Mouse (Mus musculus) layer of hippocampus, adult 11-12 months (tissue): ENCODE measurements at regions not wholly inside any gene's neighbourhood (a gene's known extent, or its start where the extent isn't known, plus 50 kb on each side); places are given as distances from the start of the nearest gene placed in this dataset.

ENCODE experiments used
- DNase-seq: peaks from one replicate; pipeline ENCODE4 v3.0.0; 2022; ENCODE audit warnings: low spot score

DNA sequence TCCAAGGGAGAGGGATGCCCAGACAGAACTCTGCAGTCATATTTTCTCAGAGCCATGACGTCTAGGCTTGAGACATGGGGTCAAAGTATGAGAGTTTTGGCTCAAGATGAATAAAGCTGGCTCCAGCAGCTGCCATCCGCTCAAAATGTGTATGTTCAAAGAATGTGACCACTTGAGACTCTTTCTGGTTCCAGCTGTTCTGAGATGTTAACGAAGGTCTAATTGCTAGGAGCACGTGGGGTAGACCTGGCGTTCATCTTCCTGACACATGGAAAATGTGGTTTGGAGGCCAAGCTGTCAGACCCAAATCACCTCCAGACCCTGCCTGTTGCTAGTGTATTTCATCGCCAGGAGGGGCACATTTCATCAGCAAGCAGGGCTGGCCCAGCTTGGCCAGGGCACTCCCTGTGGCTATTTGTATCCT, 58.9 kb upstream of the Ankrd1 start:
- no peak for DNase-seq

DNA sequence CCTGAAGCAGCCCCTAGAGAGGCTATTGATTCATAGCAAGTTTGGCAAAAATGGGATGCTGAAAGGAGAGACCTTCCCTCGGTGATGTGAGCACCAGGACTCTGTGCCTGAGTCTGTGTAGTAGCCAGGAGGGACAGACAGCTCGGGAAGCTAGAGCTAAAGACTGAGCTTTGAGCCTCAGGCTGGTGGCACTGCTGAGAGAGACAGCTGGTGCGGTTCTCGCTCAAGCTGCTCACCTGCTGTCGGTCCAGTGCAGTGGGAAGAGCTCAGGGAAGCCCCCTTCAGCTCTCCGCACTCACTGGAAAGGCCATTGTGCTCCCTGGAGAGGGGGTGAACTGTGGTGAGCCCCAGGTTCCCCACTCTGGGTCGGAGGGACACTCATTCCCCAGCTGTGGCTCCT, 60.4 kb upstream of the Ankrd1 start:
- DNase-seq = no peak

DNA sequence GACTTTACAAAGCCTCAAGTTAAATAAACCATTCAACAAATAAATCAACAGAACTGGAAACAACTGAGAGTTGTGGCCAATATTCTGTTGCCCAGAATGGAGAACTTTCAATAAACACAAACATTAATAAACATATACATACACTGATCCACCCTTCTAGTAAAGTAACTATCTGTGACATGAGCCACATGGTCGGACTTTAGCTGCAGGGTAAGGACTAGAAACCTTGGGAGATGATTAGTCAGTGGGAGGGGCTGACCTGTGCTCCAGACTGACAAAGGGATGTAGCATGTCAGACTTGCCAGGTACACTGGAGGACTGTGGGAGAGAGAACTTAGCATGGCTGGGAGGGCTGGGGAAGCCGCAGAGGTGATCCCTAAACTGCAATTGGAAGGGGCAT, 61.6 kb upstream of the Ankrd1 start:
- no peak for DNase-seq

DNA sequence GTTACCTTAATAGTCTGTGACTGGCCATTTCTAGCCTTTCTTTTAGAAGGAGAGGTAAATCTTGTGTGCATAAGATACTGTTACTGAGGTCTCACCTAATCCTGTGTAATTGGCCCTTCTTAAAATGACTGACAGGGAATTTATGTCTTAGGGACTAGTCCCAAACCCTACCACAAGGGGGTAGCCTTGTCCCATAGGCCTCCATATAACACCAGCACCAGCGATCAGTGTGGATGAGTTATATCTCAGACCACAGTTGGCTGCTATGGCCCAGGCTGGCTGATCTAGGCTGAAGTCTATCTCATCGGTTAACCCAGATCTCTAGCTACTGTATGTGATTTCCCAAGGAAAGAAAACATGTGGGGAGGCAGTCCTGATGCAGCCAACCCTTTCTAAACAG, 63.2 kb upstream of the Ankrd1 start:
- DNase-seq = peak; percentile 79

DNA sequence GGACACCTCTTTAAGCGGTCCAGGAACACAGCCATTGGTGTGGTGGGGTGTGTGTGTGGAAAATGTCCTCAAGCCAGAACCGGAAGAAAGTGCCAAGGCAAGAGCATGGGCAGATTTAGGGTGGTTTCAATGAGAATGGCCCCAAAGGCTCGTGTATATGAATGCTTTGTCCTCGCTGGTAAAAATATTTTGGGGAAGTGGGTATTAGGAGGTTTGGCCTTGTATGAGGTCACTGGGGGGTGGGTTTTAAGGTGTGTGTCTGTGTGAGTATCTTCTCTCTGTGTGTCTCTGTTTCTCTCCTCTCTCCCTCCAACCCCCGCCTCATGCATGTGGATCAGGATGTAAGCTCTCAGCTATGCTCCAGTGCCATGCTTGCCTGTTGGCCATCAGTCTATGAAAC, 69.8 kb upstream of the Ankrd1 start:
- no peak for DNase-seq

DNA sequence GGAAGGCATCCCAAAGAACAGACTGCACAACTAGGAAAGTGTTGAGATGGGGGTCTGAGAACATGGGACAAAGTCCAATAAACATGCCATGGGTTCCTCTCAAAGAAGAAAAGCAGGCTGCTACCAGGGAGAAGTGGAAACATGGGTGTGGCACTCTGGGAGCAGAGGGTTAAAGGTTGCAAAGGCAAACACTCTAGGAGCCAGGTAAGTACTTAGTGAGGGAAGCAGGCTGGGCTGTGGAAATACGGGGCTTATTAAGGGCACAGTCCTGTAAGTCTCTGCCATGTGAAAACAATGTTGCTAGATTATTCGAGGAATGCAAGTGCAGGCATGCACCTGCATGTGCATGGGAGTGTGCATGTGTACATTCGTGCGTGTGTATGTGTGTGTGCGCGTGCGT, 71.7 kb upstream of the Ankrd1 start:
- DNase-seq = no peak

DNA sequence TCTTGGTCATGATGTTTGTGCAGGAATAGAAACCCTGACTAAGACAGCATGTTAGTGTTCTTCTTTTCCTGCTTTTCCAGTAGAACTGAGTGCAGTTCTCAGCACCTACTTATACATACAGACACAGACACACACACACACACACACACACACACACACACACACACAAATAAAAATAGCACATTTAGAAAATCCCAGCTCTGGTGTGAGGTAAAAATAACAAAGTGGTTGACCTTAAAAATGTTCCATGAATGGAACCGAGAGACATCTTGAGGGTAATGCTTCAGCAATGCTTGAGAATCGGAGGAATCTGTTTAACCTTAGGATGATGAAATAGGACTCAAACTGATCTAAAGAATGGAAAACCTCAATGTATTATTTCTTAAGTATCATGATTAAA, 84.4 kb upstream of the Ankrd1 start:
- no peak for DNase-seq

DNA sequence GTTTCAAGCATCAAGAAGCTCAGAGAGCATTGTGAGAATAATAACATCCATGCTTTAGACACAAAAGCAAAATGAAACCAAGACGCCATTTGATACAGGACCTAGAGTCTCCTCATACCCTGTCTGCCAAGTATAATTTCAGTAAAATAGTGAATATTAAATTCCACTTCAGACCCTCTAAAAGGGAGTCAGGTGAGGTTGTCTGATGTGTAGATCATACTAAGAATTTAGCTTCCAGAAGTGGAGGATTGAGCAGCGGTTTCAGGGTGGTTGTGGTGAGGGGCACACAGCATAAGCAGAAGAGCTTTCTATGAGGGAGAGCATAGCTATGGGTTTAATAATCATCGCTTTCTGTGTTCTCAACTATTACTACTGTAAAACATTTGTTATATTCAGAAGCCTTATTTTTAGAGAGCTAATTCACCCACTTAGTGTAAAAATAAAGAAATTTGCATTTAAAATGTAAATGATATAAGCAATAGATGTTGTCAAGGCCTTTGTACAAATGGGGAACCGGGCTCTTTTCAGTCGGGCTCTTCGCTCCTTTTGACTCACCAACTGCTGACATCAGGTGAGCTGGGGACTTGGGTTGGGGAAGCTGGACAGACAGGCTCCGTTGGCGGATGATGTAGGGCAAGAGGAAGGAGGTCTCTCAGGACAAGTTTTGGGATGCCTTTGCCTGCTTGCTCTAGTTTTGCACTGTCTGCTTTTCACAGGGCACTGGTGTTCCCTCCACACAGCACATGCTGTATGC, 85.2 kb upstream of the Ankrd1 start:
- no peak for DNase-seq

DNA sequence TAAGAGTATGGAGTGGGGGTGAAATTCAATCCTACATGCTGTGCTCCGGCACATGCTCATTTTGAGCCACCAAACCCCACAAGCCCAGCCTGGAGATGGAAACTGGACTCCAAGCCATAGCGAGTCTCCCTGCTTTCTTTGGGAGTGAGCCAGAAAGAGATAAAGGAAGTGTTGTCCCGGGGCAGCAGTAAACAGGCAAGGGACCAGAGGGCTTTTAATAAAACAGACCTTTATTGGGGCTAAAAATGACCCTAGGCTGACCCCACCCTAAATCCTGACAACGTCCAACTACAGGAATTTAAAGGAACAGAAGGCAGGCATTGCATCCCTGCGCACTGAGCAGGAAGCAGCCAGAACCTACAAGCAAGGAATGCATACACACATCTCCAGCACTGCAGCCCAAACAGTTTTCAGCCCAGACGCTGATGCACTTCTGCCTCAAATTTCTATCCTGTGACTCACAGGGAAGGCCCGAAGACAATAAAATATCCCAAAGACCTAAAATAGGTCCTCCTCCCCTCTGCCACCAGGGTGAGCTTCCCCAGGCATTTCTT, 87.9 kb upstream of the Ankrd1 start:
- DNase-seq = no peak

DNA sequence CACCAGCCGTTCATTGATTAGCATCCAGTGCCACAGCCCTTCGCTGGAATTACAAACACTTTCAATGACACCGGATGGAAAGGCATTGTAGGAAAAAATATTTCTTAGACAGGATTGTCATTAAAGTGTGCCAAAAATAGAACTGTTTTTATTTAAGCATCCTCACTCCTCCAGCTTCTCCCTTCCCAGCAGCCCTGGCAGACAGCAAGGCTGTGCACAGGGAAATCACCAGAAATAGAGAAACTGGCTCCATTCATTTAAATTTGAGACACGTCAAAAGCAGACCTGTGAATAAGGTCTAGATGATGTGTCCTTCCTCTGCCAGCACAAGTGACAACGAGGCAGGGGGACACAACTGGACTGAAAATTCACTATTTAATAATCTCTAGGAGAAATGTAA, 88.5 kb upstream of the Ankrd1 start:
- DNase-seq = no peak

DNA sequence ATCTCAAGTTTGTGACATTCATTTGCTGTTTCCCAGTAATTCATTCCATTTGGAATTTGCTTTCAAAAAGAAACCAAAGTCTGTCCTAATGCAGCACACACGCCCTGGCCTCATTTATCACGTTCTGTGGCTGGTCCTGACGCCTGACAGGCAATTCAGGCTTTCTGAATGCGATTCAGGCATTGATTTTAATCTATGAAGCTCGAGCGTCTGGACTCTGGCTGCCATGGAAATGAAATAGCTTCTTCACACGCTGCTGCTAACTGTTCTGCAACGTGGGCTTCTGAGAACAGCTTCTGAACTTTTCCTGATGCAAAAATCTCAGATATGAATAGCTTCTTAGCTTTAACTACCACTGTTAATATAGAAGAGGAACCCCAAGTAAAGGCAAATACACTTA, 93.6 kb upstream of the Ankrd1 start:
- peak; percentile 18 for DNase-seq

DNA sequence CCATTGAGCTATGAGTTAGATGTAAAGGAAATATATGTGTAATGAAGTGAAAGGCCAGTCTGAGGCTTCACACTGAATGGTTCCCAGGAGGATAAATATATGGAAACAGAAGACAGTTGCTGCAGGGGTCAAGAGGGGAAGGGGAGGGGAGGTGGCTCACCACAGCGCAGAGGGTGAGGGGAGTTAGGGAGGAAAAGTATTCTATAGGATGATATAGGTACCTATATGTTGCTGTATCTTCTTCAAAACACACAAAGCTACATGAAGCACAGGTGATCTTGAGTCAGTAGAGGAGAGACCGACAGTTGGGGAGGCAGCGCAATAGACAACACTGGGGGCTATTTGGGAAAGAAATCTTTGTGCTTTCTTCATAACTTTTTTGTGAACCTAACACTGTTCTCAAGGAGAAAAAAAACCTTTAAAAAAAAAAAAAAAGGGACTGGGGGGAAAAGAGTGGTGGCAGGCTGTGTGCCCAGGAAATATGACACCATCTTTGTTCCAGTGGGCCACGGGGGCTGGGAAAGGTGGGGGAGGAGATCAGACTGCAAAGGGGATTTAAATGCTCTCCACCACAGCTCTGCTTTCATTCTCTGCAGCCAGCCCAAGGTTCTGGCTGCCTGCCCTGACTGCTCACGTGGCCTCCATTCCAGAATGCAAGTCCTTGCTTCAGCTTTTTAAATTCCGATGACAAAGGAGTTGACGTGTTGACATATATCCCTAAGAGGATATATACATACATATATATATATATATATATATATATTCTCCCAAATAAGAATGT, 94.5 kb upstream of the Ankrd1 start:
- peak; percentile 28 for DNase-seq

DNA sequence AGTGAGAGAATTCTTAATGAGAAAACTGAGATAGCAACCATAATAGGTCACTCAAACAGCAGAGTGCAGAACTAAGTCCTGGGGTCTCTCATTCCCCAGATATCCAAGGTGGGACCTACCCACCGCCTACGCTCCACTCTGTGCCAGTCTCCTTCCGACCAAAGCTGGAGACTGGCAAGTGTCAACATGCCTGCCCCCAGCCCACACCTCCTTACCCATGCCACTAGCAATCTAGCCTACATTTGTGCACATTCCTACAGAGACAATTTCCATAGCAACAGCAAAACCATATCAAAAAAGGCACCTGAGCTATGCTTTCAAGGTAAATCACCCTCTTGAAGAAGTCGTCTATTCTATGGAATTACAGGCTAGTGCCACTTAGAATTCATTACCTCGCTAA, 97.3 kb upstream of the Ankrd1 start:
- no peak for DNase-seq

DNA sequence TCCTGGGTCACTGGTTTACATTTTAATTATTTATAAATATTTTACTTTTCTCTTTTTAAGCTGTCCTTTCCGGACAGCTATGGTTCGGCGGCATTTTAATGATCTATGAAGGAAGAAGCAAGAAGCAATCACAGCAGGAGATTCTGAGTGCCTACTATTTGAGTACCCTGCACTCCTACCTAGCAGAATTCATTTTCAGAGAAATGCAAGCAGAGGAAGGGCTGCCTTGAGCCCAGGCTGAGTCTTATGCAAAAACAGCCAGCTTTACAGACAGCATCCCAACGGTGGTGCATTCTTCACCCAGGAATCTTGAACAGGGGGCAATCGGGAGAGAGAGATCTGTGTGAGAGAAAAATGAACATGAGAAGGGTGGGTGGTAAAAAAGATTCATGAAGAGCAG, 97.7 kb upstream of the Ankrd1 start:
- DNase-seq = no peak

DNA sequence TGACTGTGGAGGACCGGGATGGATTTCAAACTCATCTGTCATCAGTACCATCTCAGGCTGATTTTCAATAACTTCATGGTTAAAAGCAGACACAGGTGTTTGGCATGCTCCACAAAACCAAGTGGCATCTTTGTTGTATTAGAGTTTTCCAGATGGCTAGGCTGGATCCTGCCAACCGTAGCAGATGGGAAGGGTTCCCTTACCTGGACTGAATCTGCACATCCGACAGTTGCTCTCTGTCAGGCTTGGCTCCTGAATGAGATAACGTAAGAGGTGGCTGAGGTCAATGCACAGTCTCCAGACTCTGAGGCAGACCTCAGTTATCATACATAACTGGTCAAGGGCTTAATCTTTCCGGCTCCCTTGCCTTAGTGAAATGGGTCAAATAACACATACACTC, 99.0 kb upstream of the Ankrd1 start:
- DNase-seq = peak; percentile 6

DNA sequence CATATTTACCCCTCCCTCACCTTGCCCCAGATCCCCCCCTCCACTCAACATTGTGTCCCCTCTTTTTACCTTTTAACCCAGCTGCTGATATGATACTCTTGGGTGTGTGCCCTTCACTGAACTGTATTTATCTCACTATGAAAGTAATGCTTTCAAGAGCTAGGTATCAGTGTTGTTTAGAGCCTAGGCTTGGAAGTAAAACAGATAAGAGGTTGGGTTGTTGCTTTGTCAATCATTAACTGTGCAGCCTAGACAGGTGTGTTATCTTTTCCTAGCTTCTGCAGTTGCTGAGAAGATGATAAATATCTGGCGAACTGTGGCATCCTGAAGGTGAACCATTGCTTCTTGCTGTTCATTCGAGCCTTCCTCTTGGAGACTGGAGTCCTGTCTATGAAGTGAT, 101.2 kb upstream of the Ankrd1 start:
- DNase-seq = no peak

DNA sequence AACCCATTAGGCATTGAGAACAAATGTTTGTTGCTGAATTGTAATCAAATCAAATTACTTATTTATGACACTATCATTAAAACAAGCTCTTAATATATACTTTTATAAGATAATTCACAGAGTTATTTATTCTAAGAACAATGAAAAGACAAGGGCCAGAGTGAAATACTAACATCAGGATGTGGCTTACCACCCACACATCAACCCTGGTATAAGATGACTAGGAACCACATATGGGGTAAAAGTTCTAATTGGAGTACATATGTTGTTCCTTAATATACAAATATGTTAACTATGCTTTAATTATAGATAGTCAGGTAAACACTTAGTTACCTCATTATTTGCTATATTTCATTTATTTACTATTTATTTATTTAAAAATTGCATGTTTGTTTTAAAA, 101.7 kb upstream of the Ankrd1 start:
- DNase-seq = no peak

DNA sequence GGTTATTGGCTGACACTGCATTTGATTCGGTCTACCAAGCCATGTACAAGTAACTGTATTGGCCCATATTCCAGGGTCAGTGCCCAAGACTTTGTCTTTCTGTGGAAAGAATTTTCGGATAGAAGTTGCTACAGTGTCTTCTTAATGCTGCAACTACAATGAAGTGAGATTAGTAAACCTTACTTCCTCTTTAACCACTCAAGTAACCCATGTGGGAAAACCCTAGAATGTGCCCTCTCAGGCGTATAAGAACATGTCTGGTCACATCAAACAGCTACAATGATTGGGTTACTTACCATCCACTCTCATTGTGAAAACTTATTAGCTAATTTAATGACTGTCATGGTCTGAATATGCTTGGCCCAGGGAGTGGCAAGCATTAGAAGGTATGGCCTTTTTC, 102.3 kb upstream of the Ankrd1 start:
- DNase-seq = no peak

DNA sequence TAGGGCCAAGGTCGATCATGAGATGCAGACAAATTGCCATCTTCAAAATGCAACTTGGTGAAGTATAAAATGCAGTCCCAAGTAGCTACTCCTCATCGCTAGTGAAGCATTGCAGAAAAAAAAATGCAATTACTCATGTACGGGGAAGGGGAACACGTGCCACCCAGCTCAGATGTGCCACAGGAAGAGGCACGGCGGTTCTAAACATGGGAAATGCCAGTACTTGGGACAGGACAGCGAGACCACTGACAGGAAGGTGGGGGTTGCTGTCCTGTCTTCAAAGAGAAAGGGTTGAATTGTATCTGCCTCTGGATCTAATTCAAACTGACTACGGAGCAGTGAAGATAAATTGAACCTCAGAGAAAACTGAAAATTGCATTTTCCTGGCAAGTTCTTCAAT, 104.6 kb upstream of the Ankrd1 start:
- no peak for DNase-seq

DNA sequence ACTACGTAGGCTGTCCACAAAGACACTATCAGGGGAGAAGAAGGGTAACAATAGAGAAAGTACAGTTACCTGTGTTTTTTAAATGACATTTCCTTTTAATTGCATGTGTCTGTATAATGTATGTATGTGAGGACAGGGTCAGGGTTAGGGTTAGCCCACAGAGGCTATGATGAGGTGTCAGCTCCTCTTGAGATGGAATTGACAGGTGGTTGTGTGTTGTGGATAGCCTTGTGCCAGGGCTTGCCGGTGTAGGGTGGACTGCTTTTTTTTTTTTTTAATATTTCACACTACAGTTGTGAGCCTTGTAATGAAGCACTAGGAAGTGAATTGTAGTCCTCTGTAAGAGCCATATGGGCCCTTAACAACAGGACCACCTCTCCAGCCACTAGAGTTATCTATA, 105.7 kb upstream of the Ankrd1 start:
- DNase-seq = no peak

DNA sequence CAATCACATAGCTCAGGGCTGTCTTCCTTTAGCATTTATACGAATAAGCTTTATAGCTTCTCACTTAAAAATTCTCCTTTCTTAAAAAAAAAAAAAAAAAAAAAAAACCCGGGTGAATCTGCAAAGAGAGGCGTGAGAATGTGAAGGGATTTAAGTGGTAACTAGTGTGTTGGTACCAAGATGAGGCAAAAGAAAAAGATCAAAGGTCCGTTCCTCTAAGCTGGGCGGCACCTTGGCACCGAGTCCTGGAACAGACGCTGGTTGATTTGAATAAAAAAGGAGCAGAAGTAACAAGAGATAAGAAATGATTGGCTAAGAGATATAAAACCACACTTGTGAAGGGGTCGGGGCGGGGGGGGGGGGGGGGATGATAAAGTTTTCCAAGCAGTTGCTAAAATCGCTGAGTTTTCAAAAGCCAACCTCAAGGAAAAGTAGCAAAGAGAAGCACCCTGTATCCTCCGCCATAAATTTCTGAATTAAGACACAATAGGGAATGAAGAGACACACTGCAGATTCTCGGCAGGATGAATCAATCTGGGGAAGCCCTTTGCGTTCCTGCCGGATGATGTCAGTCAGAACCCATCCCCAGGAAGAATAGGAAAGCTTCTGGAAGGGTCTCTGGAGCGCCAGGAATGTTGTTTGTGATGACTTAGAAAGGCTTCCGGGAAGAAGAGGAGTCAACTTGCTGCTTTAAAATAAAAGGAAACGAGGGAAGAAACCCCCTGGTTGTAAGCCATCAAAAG, 107.7 kb upstream of the Ankrd1 start:
- DNase-seq = no peak

DNA sequence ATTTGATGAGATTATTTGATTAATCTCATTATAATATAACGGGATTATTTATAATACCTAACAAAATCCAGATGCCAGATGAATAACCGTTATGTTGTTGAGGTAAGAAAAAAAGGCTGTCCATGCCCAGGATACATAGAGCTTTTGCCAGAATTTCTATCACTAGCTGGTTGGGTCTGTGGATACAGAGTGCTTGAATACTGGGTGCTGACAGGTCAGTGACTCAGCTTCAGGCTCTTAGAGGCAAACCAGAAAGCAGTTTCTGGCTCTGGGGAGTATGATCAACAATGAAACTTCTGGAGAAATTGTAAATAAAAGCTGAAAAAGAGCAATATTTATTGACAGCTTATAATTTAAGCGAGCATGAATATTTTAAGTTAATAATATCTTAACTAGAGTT, 109.4 kb upstream of the Ankrd1 start:
- no peak for DNase-seq

DNA sequence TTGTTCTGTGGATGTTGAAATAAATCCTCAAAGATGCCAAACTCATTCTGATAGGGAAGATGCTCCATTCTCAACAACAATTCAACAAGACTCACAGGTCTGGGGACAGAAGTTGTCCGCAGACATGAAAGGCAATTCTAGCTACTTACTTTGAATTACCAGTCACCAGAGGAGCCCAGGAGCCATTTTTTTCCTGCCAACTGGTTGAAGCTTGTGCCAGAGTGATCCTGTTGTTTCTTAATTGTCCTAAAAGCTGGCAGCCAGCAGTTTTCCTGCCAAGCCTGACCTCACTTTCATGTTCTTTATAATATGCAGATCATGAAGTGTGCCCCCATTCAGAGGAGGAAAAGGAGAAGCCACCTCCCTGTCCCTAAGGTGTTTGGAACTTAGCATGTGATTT, 110.0 kb upstream of the Ankrd1 start:
- DNase-seq = no peak
